Mouse (Mus musculus): Measurements from ENCODE around the gene Plpp1.

DNA sequence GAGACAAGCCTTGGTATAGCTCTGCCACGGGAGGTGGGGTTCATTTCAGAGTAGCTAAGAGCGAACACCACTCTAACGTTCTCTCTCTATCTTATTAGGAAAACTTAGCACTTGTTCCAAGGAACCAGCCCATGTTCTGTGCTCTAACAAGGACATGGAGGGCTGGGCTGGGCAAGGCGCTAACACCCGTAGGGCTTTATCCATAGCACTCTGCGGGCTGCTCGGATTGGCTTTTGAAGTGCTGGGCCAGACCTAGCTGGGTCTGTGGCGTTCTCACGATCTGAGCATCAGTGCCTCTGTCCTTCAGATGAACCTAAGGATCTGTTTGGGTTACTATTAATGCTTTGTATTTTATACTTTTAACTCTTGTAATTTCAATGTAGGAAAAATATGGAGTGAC is 60.3 kb downstream of the Plpp1 start:
- TF ChIP-seq CTCF (IDR thresholded peaks at IDR 0.05; ENCODE audit: insufficient read depth, low read length) (no peak), POLR2A (IDR thresholded peaks at IDR 0.05; ENCODE audit: borderline replicate concordance, extremely low read depth, low read depth, low read length) (no peak)
